Mouse (Mus musculus): ENCODE results near the gene Pik3r1.

DNA sequence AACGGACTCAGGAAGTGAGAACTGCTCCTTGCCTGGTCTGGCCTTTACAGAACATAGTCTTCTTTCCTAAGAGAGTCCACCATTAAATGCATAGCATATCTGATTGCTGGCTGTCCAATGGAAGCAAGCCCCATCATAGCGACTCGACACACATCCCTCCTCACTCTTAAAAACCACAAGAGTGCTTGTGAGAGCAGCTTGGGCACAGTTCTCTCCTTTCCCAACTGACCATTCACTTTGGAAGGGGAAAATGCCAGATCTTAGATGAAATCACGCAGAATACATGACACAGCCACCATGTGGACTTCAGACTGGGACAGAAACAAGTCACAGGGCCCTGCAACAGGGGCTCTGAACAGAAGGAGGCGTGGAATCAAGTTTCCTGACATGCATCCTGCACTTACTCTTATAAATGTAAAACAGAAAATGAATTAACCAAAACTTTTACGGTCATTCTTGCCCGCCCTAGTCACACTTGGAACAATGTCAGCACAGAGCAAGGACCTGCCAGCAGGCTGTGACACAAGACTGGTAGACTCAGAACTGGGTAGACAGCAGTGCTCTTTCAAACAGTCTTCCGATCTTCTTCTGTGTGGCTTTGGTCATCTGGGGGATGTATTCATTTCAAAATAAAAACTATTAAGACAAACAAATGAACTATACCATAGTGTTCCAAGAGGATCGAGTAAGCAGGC lies 46.0 kb downstream of the Pik3r1 start:
- TF ChIP-seq CTCF (IDR thresholded peaks at IDR 0.05; ENCODE audit: low read depth) (no peak), EP300 (optimal IDR thresholded peaks at IDR 0.05) (no peak)
